Mouse (Mus musculus) spleen, postnatal 4 days (tissue): ENCODE data around the gene Ankrd10.
"Not testable (repeated sequence)": the region's sequence is repeated elsewhere in the genome, so short reads cannot be mapped to it uniquely, and the experiment has no call there.

ENCODE experiments used
- DNase-seq, 2 experiments: peaks; one replicate each; pipeline ENCODE4 v3.0.0; 2022; ENCODE audit warnings: low spot score in 2 of 2

Ankrd10 gene

DNA sequence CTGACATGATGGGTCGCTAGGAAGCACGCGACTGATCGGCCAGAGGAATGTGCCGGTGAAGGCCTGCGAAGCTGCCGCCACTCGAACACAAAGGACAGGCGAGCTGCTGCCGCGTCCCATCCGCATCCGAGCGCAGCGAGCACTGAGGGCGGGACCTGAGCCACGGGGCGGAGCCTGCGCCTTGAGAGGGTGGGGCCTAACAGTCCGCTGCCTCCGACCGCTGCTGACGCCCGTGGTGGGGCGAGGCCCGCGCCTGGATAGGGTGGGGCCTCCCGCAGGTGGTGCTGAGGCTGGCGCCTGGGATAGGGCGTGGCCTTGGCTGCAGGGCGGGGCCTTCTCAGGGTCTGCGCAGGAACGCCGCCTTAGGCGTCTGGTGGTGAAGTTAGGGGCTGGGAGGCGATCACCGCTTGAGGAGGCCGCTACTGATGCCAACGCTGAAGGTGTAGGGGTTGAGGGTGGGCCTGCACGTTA lies at the start of gene Ankrd10:
Gene Ankrd10 (minus strand): TSS at position 147 of the 471 bp plus-strand sequence.
- peak; percentile 97 to 98 for DNase-seq

DNA sequence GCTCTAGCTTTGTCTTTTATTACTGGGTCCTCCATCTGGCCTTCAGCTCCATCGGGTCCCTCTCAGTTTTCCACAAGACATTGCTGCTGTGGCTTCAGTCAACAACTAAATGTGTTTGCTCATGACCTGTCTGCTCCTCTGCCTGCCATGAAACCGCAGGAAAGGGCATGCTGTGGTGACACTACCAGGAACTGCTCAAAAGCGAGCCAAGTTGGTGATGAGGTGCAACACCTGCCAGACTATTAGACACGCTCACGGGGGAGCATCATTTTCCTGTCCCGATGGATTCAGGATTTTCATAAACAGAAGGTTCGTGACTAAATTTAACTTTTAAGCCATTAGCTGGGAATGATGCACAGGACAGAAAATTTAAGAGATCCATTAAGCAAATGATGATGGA lies 49.0 kb upstream of the Ankrd10 start:
- DNase-seq = no peak

DNA sequence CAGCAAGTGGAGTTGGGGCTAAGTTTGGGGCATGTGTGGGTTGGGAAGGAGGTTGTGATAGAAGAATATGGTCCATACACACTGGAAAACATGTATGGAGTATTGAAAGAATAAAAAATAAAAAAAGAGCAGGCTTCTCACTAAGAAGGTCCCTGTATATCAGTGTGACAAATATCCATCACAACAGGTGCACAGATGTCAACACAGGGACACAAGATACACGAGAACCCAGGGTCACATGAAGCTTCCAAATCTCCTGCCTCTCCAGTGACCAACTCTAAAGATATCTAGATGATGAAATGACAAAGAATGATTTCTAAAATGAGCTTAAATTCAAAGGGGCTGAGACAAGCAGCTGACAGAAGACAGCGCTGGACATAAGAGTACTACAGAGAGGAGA lies 32.8 kb upstream of the Ankrd10 start:
- no peak for DNase-seq

DNA sequence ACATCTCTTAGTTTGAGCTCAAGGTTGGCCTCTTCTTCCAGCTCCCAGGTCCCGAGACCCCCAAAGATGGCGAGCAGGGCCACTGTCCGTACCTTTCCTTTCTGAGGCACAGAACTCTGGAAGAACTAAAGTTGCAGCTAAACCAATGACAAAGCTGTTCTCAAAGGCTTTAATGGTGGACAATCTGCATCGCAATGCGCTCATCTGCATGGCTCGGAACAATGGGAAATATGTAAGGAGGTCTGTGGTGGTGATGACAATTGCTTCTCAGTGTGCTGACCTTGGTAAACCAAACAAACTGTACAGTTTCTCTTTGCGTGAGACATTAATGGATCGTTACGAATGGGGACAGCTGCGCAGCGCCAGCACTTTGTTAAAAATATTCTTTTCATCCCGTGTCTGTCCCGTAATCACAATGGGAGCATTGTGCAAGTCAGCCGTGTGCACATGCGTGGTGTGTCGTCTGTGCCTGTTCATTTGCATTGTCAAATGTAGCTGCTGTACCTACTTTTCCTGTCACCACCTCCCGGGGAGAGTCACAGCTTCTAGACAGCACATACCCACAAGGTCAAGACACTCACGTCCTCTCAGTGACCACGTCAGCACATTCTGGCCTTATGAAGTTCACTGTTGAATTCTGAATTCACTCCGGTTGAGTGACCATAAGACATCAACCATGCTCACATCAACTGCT lies 30.6 kb upstream of the Ankrd10 start:
- DNase-seq = not testable (repeated sequence)

DNA sequence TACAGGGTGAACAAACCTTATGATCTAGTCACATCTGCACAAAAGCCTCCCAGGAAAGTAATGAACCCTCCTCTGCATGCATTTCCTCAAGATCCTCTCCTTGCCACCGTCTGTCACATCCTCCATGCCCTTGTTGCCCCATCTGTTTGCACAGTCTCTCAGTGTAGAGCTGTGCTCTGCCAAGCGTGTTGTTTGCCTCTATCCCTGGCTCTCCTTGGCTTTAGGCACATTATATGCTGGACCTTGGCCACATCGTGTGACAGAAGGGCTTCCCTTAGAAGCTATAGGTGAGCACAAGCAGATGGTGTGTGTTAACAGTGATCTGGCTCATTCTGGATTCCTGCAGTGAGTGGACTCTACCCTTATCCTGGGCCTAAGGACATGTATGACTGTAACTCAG lies 26.4 kb upstream of the Ankrd10 start:
- DNase-seq = no peak

DNA sequence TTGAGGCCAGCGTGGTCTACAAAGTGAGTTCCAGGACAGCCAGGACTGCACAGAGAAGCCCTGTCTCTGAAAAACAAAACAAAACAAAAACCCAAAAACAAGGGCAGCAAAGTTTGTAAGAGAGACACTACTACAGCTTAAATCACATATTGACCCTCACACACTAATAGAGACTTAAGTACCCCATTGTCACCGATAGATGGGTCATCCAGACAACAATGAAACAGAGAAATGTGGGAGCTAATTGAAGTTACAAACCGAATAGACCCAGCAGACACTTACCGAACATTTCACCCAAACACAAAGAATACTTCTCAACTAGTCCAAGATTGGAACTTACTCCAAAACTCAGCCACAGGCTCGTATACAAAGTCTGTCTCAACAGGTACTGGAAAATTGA lies 14.5 kb upstream of the Ankrd10 start:
- DNase-seq = no peak

DNA sequence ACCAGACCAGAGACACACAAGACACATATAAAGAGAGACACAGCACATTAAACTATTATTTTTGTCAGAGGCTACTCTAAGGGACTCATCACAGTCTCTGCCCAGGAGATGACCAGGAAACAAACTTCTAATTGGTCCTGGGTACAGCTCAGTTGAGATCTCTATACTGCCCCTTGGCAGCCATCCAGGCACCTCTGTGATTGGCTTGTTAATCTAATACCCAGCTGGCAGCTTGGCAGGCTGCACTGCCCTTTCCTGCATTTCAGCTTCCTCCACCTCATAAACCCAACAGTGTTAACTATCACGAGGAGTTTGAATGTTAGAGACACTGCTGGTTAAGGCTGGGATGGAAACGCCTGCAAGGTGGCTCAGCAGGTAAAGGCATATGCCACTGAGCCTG lies 7.6 kb upstream of the Ankrd10 start:
- no peak for DNase-seq

DNA sequence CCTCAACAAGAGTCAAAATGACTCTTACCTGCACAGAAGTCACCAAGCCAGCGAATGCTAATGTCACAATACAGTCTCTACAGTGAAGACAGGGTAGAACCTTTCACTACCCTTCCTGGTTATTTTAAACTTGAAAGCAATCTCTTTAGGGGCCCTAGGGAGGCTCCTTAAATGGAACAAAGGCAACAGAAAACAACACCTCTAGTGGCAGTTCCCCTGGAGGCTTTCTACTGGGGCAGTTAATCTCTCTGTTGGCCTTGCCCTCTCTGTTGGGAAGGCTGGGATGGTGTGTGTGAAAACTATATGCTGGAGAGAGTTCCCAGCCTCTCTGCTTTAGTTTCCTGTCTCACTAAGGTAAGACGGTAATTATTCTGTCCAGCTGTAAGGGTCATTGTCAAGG lies 5.0 kb upstream of the Ankrd10 start:
- no peak for DNase-seq

DNA sequence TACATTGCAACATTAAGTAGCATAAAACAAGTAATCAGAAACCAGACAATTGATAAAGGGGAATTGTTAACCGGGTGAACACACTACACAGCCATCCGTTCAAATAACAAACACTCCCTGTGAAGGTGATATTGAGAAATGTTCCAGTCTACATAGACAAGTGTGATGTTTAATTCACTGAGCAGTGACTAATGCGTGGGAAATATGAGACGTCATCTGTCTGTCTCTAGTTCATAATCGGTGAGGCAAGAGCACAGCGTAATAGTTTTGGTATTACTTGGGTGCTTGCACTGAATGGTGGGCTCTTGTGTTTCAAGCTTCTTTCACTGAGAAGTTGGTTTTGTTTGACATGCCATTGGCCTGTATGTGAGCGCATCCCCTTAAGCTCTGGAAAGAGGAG lies 2.0 kb upstream of the Ankrd10 start:
- DNase-seq = no peak

DNA sequence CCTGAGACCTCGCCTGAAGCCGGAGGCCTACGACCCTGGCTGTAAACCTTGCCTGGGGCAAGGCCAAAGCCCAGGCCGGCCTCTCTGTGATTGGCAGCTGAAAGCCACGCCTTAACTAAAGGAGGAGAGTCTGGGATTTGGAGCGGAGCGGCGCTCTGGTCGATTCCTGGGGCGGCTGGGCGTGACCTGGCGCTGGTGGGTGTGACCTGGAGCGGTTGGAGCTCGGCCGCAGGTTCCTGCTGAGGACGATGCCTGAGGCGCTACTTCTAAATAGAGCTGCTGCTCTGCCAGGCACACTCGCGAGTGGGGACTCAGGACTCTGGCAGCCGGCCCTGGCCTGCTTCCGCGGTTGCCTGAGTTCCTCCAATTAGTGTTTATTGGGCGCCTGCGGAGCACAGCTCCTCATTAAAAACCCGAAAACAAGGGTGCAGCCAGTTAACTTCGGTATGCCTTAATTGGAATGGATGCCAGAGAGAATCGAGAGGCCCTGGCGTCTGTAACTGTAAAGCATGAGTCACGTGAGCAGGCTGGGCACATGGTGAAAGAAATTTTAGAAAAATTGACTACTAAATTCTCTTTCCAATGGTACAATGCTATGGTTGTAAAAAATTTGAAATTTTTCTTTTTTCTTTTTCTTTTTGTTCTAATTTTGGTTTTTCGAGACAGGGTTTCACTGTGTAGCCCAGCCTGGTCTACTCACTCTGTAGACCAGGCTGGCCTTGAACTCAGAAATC lies 934 bp upstream of the Ankrd10 start:
- peak; percentile 77 to 84 for DNase-seq

DNA sequence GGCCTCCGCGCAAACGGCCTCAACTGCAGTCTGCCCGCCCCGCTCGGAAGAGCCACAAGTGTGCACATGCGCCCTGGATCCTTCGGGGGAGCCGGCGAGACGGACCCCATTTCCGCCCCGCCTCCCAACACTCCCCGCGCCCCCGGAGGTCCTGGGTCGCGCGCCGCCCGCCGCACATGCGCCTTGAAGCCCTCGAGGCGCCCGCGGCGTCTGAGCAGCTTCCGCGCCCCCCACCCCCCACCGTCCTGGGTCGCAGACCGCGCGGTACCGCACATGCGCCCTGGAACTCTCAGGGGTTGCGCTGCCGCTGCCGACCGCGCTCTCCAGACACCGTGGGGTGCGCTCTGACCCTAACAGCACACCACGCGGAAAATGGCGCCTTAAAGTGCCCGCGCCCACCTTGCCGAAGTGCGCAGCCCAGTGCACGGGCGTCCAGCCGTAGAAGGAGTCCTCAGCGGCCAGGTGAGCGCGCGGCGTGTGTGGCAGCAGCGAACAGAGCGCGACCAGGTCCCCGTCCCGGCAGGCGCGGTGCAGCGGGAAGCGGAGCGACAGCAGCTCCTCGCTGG lies 462 bp downstream of the Ankrd10 start:
- peak; percentile 82 to 90 for DNase-seq

DNA sequence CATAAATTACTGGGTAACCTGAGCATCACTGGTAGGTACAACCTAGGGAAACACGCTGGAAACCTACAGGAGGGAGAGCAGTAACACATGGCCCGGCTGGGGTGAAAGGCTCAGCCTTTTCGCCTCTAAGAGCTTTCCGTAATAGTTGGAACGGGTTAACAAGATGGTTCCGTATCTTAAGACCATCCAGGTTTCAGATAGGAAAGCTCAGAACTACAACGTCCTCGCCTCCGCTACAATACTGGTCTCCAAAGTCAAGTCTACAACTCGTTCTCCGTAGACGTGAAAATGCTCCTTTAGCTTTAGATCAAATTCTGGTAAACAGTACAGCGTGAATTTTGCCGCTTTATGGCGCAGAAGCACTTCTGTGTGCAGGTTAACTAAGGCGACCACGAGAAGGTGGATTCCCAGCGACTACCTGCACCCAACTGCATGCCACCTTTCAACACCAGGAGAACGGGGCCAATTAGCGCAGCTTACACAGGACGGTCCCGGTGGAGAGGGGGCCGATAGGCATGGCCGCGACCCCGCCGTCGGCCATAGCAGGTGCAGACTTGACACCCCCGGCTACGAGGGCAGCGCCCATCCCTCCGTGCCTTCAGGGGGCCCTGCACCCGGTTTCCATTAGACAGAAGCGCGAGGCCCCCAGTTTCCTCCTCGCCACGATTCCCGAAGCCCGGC lies 1.1 kb downstream of the Ankrd10 start:
- DNase-seq = no peak

DNA sequence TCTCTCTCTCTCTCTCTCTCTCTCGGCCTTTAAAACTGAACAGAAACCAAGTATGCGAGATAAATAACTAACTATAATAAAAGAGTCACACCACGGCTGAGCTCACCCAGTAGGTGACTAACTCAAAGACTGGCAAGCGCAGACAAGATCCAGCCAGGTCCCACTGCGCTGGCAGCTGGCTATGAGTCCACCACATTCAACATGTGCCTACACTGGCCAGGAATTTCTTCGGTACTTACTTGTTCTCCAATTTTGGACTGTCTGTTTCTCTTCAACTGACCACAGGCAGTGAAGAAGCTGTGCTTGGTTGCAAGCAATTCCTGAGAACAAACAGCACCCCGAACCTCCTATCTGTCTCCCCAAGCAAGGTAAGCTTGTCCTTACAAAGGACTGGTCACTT lies 2.1 kb downstream of the Ankrd10 start:
- no peak for DNase-seq

DNA sequence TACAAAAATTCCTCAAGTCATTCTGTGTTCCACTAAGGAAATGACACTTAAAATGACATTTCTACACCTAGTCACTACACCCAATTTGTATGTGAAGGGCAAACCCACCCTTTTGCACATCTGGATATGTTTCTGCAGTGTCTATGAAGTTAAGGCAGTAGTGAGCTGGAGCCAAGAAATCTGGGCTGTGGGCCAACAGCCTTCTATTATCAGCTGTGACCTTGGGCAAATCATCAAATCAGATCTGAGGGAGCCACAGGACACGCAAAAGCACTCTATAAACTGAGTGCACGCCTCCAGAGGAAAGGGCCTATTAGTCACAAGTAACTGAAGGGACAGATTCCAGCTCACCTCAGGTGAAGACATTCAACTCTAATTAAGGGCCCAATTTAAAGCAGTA lies 3.2 kb downstream of the Ankrd10 start:
- DNase-seq = no peak

DNA sequence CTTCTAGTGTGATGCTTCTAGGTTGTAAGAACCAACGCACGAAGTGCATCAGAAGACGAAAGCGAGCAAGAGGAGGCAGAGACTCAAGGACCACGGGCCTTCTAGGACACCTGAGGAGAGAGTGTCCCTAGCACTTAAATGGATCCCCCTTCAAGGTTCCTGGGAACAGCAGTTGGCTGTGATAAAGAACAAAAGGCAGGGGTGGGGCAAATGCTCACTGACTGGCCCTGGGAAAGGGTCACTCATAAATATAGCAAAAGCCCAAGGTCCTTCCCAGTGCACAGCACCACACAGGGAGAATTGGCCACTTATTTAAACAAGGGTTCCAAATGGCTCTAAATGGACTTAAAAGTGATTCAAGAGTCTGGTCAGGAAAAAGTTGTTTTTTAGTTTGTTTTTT lies 6.4 kb downstream of the Ankrd10 start:
- no peak for DNase-seq

DNA sequence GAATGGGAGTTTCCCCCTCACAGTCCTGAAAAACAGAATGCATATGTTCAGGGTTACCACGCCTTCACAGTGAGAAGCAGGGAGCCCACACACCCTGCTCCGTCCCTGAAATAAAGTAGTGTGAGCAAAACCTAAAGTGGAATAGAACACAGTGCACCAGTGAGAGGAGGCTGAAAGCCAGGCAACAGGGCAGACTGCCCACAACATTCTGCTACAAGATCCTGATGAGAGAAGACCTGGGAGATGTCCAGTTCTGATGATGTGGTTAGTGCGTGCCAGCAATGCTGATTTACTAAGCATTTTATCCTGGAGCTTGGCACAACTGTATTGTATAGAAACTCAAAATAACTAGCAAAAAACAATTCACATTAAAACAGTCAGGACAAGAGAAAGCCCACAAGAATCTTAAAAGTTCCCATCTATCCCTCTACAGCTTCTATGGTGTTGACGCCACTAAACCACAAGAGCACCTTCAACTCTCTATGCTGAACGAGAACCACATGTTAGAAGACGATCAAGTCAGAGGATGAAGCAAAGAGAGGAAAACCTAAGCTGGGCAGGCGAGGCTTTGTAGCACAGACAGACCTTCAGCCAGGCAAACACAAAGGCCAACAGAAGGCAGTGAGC lies 6.9 kb downstream of the Ankrd10 start:
- DNase-seq = no peak

DNA sequence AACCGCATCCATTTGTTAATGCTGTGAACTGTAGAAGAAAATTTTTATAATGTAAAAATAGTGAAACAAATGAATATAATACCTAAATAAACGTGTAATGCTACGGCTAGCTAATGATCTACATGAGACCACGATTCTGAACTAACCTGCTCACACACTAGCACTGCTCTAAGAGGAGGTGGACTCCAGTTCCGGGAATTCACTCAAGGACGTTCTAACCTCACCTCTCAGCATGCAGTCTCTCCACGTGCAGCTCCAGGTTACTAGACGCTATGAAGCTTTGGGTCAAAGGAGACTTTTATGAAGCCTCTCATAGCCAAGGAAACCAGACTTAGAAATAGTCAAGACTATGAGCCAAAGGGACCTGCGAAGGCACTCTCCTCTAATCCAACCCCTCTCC lies 7.8 kb downstream of the Ankrd10 start:
- no peak for DNase-seq

DNA sequence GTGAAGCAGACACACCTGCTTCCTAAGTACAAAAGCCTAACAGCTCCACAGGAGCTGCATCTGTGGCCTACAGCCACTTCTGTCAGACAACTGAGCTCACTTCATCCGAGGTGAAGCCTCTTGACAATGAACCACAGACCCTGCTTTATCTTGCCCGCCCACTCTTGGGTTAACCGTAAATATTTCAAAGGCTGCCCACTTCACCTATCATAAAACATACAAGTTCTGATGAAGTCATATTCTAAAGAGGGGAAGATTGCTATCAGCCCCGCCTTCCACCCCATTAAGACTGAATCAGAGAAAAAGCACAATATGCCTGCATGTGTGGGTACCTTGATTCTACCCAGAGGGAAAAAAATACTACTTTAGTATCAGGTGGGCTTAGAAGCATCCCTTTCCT lies 10.5 kb downstream of the Ankrd10 start:
- DNase-seq = no peak

DNA sequence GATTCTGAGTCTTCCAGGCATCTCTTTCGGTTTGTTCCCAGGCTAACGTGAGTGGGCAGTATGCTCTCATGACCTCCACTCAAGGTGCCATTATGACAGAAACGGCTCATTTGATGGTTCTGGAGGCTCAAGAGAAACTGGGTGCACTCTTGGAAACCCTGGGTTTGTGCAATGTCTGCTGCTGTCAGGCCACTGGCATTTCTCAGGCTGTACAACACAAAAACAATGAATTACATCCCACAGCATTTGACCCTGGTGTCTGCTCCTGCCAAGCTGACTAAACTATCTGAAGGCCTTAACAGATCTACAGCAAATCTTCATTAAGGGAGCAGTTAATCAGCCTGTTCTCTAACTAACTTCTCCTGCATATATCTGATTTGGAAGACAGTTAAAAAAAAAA lies 16.5 kb downstream of the Ankrd10 start:
- no peak for DNase-seq

DNA sequence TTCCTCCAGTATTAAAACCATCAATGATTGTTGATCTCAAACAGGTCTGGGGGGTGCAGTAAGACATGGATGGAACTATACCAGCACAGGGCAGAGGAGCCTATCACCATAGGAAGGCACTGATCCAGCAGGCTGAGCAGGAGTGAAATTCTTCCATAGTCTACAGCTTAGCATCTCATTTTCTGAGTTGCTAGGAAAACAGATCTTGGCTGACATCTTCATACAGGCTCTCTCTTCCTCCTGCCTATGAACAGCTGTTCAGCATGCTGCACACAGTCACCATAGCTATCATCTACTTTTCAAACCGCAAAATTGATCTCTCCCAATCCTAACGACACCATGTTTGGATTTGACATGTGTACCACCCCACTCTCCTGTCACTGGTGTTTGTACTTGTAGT lies 17.5 kb downstream of the Ankrd10 start:
- DNase-seq = no peak

DNA sequence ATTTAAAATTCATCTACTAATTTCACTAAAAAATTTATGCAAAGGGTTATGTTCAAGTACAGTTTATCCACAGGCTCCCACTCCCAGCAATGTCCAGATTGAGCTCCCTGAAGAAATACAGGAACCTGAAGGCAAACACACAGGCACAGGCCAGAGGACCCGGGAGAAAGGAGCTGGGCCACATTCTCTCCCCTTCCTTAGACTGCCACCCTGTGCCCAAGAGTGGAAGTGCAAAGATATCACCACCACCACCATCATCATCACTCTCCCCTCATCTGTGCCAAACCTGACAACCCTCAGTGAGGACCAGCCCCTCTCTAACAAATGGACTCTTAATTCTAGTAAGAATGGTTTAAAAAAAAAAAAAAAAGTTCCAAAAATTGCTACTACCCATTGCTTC lies 19.3 kb downstream of the Ankrd10 start:
- DNase-seq = peak; percentile 38 to 80
